Mouse (Mus musculus) olfactory bulb, adult 2 months (tissue): Measurements from ENCODE around the gene Mfsd14a.

Source experiments
- CTCF ChIP-seq: fragments of 200-500 bp; IDR thresholded peaks from 2 replicates; pipeline ENCODE4 v1.5.1; 2012; ENCODE audit warnings: low read depth, mild to moderate bottlenecking, low read length, moderate library complexity; ENCODE audit not compliant: insufficient read depth
- POLR2A ChIP-seq: fragments of 200-500 bp; IDR thresholded peaks from 2 replicates; pipeline ENCODE4 v1.6.1; 2012; ENCODE audit warnings: mild to moderate bottlenecking, low read depth, low read length, moderate library complexity; ENCODE audit not compliant: insufficient read depth

GRCm38 (mm10) chr3:116656184-116656965 is 6.1 kb downstream of the Mfsd14a start:
- no peak for TF ChIP-seq CTCF
- no peak for TF ChIP-seq POLR2A
